Mouse (Mus musculus) forebrain, embryonic 15.5 days (tissue): ENCODE data around the gene Clock. TPM values are rescaled to one million over a fixed set of nuclear protein-coding genes. Genes with fewer than 3 reads are reported as not detected.

Source experiments
- ATAC-seq: fragments of 200-750 bp; cut with Nextera tagmentation; replicated peaks from 2 replicates; pipeline ENCODE4 v1.8.0; 2017; ENCODE audit warnings: mild to moderate bottlenecking, moderate TSS enrichment, moderate library complexity
- H3K27ac ChIP-seq: fragments of 300-500 bp; sonication (generic); replicated peaks from 2 replicates; pipeline ENCODE4 v1.5.1; 2015; ENCODE audit warnings: mild to moderate bottlenecking, inconsistent platforms
- H3K27me3 ChIP-seq: fragments of 300-500 bp; sonication (generic); 2 replicates; pipeline ENCODE4 v1.6.1; 2015; ENCODE audit warnings: inconsistent platforms
- H3K36me3 ChIP-seq: fragments of 300-500 bp; sonication (generic); 2 replicates; pipeline ENCODE4 v1.6.1; 2015; ENCODE audit warnings: mild to moderate bottlenecking, inconsistent platforms
- H3K4me1 ChIP-seq: fragments of 300-500 bp; sonication (generic); 2 replicates; pipeline ENCODE4 v1.6.1; 2015; ENCODE audit warnings: inconsistent platforms
- H3K4me2 ChIP-seq: fragments of 300-500 bp; sonication (generic); replicated peaks from 2 replicates; pipeline ENCODE4 v1.6.1; 2015; ENCODE audit warnings: mild to moderate bottlenecking, inconsistent platforms
- H3K4me3 ChIP-seq: fragments of 300-500 bp; sonication (generic); 2 replicates; pipeline ENCODE4 v1.5.1; 2015; ENCODE audit warnings: mild to moderate bottlenecking, inconsistent platforms
- H3K9ac ChIP-seq: fragments of 300-500 bp; sonication (generic); replicated peaks from 2 replicates; pipeline ENCODE4 v1.6.1; 2015; ENCODE audit warnings: mild to moderate bottlenecking, inconsistent platforms
- H3K9me3 ChIP-seq: fragments of 300-500 bp; sonication (generic); 2 replicates; pipeline ENCODE4 v1.6.1; 2016; ENCODE audit warnings: inconsistent platforms
- WGBS: fragments of 180-500 bp; shearing (Covaris S2); methylation state at CpG from one replicate; pipeline ENCODE4 v1.1.7; 2015; ENCODE audit warnings: mixed read lengths; 5-methylcytosine and 5-hydroxymethylcytosine counted together
- polyA plus RNA-seq: library from polyadenylated mRNA; unstranded; fragments of >200 nt; fragmentation: Nextera tagmentation; extraction: Ambion mirVana; gene quantifications from 2 replicates; pipeline ENCODE4 v1.2.1, GENCODE M21; 2015

Clock gene
- polyA plus RNA-seq, 1 experiment from 2014 or later = 14.1 TPM

- Histone ChIP-seq H3K36me3 (0 out of 2 replicates have a peak, but pooled peaks cover 6% of the 10 kb centered on the region), H3K4me2 (no peak overlapping the region), H3K4me1 (peaks cover 3% of the 10 kb centered on the region; the same call in 1 of the 2 replicates), H3K9me3 (no peaks in the 10 kb centered on the region), H3K27ac (no peak overlapping the region), H3K4me3 (no peak overlapping the region), H3K27me3 (no peaks in the 10 kb centered on the region), H3K9ac (no peak overlapping the region)
- ATAC-seq = no peak
These were observed 58.1 kb downstream of the Clock start for GRCm38 (mm10) chr5:76246539-76246938.

DNA sequence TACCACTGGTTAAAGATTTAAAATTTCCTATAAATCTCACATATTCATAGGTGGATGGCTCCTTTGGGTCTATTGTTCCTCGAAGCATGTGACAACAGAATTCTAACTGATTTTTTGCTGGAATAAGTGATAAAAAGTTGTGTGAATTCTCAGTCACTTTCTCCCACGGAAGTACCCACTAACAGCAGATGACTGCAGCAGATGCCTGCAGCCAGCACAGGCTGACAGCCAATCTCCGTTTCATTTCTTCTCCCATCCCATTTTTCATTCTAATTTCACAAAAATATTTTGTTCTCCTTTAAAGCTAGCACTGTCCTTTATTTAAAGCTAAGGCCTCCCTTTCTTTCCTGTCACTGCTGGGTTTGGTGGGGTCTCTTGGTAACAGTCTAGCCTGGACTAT is 59.2 kb downstream of the Clock start:
- H3K36me3 ChIP-seq = peaks cover 10% of the 10 kb centered on the region; the same call in 1 of the 2 replicates
- no peak overlapping the region for H3K27ac ChIP-seq
- H3K4me3 ChIP-seq = no peak overlapping the region
- no peaks in the 10 kb centered on the region for H3K27me3 ChIP-seq
- no peaks in the 10 kb centered on the region for H3K9me3 ChIP-seq
- ATAC-seq = no peak
- H3K4me2 ChIP-seq = no peak overlapping the region
- peaks cover 3% of the 10 kb centered on the region; the same call in 1 of the 2 replicates for H3K4me1 ChIP-seq
- no peak overlapping the region for H3K9ac ChIP-seq
- 85% methylated on average over 3 of the region's 3 CpGs for WGBS

GRCm38 (mm10) chr5:76244430-76244829 is 60.2 kb downstream of the Clock start:
- WGBS = 96% methylated on average over 10 of the region's 10 CpGs
- Histone ChIP-seq H3K9me3 (no peaks in the 10 kb centered on the region), H3K9ac (no peak overlapping the region), H3K4me2 (no peak overlapping the region), H3K27me3 (no peaks in the 10 kb centered on the region), H3K4me3 (no peak overlapping the region), H3K36me3 (peaks cover 15% of the 10 kb centered on the region; the same call in 1 of the 2 replicates), H3K4me1 (peaks cover 3% of the 10 kb centered on the region; the same call in 1 of the 2 replicates), H3K27ac (no peak overlapping the region)
- ATAC-seq = no peak

- no peak overlapping the region for H3K4me2 ChIP-seq
- peaks cover 18% of the 10 kb centered on the region; the same call in 1 of the 2 replicates for H3K36me3 ChIP-seq
- peaks cover 2% of the 10 kb centered on the region; the same call in 1 of the 2 replicates for H3K4me1 ChIP-seq
- H3K27ac ChIP-seq = no peak overlapping the region
- ATAC-seq = no peak
- no peaks in the 10 kb centered on the region for H3K9me3 ChIP-seq
- 95% methylated on average over 4 of the region's 4 CpGs for WGBS
- no peak overlapping the region for H3K4me3 ChIP-seq
- H3K27me3 ChIP-seq = no peaks in the 10 kb centered on the region
- H3K9ac ChIP-seq = no peak overlapping the region
These were observed 60.7 kb downstream of the Clock start for GRCm38 (mm10) chr5:76243929-76244328.

DNA sequence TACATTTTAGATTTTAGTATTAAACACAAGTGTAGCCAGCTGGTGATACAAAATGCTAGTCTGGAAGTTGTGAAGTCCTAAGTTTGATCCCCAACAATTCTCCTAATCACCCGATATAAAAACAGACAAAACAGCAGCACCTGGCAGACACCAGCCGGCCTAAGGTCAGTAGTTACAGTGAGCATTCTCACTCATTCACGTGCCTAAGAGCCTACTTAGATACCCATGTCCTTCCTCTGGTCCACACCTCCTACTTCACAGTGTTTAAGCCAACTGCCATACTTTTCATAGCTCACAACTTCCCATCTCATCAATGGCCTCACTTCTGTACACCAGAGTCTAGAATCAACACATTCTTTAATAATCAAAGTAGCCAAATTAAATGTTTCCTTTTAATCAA is 61.3 kb downstream of the Clock start:
- H3K4me2 ChIP-seq = no peak overlapping the region
- no peak overlapping the region for H3K9ac ChIP-seq
- no peak for ATAC-seq
- H3K27ac ChIP-seq = no peak overlapping the region
- no peaks in the 10 kb centered on the region for H3K27me3 ChIP-seq
- H3K4me3 ChIP-seq = no peak overlapping the region
- H3K9me3 ChIP-seq = no peaks in the 10 kb centered on the region
- no peaks in the 10 kb centered on the region for H3K4me1 ChIP-seq
- peaks cover 18% of the 10 kb centered on the region; the same call in 1 of the 2 replicates for H3K36me3 ChIP-seq
- WGBS = 84% methylated on average over 3 of the region's 3 CpGs

DNA sequence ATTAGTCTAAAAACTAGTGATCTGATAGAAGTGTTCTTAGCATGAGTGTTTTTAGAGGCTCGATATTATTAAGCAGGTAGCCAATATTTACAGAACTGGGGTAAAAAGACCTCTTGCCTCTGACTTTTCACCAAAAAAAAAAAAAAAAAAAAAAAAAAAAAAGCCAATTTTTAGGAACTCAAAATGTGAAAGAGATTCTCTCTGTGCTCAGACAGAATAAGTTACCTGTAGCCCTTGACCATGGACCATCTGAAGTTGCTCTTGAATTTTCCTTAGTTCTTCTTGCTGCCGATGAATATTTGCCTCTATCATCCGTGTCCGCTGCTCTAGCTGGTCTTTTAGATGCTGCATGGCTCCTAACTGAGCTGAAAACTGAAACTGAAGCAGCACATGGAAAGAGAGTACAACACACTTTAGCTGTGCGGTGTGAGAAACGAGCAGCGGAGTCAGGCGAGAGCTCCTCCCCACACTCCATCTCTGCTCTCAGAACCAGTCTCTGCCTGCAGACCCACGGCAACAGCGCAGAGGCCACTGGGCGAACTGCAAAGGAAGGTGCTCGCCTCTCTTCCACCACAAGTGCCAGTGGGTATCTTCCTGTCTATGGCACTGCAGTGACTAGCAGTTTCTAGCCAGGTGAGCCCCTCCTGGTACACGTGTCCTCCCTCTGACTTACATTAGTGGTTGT is 73.3 kb downstream of the Clock start:
- H3K4me3 ChIP-seq = no peak overlapping the region
- peaks cover 52% of the 10 kb centered on the region for H3K36me3 ChIP-seq
- no peaks in the 10 kb centered on the region for H3K27me3 ChIP-seq
- 91% methylated on average over 13 of the region's 13 CpGs for WGBS
- H3K4me1 ChIP-seq = no peaks in the 10 kb centered on the region
- H3K9me3 ChIP-seq = no peaks in the 10 kb centered on the region
- no peak overlapping the region for H3K4me2 ChIP-seq
- no peak overlapping the region for H3K9ac ChIP-seq
- no peak overlapping the region for H3K27ac ChIP-seq
- no peak for ATAC-seq

DNA sequence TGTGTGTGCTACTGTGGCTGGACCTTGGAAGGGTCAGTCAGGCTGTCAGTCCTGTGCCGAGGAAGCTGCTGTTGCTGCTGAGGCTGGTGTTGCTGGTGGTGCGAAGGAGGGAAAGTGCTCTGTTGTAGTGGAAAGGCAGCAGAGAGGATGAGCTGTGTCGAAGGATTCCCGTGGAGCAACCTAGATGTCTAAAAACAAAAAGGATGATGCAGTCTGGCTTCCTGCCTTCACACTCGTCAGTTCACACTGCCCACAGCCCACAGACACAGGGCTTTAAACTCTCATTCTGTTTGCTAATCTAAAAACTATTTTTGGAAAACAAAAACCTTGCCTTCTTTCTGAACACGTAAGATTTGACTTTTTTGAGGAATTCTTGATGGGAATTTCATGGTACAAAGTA is 87.9 kb downstream of the Clock start:
- Histone ChIP-seq H3K4me1 (no peaks in the 10 kb centered on the region), H3K27ac (no peak overlapping the region), H3K36me3 (peaks cover 21% of the 10 kb centered on the region; the same call in 1 of the 2 replicates), H3K9me3 (no peaks in the 10 kb centered on the region), H3K27me3 (no peaks in the 10 kb centered on the region), H3K4me2 (no peak overlapping the region), H3K9ac (no peak overlapping the region), H3K4me3 (no peak overlapping the region)
- ATAC-seq = no peak
- 84% methylated on average over 6 of the region's 6 CpGs for WGBS

- Histone ChIP-seq H3K4me2 (no peak overlapping the region), H3K27me3 (no peaks in the 10 kb centered on the region), H3K4me1 (no peaks in the 10 kb centered on the region), H3K9me3 (no peaks in the 10 kb centered on the region), H3K27ac (no peak overlapping the region), H3K36me3 (peaks cover 61% of the 10 kb centered on the region), H3K4me3 (no peak overlapping the region), H3K9ac (no peak overlapping the region)
- ATAC-seq = no peak
- 95% methylated on average over 5 of the region's 5 CpGs for WGBS
These were observed 96.5 kb downstream of the Clock start for GRCm38 (mm10) chr5:76208066-76208465.

DNA sequence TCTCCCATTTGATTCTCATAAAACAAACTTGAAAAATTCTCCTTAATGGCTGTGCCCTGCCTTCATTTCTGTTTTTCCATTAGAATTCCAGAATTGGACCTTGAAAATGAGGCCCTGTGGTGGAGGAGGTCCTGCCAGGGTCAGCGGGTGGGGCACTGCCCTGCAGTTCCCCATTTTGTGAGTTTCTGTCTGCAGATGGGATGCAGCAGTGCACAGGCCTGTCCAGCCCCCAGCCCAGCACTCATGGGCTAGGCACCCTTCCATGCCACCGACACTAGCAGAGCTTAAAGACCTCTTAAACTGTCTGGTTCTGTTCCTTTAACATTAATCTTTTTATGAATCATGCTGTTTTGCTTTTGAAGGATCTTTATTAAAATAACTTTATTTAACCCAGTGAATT is 98.7 kb downstream of the Clock start:
- H3K36me3 ChIP-seq = peaks cover 55% of the 10 kb centered on the region

DNA sequence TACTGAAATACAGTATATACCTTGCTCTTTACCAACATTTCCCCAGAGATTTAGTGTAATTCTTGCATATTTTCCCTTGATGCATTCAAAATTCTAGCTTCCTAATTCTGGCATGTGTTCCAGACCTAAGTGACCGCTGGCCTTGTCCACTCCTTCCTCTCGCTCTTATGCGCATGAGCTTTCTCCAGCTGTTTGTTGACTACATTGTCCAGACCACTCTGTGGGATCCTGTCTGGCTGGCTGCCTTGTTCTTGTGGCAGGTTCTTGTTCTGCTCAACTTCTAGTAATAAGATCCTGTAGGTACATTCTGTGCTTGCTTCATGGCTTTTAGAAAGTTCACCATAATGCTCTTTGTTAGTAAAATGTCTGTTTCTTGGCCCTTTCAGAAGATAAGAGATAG is 101.4 kb downstream of the Clock start:
- Histone ChIP-seq H3K36me3 (peaks cover 55% of the 10 kb centered on the region), H3K9me3 (no peaks in the 10 kb centered on the region), H3K4me1 (no peaks in the 10 kb centered on the region), H3K4me2 (no peak overlapping the region), H3K27me3 (no peaks in the 10 kb centered on the region), H3K27ac (no peak overlapping the region), H3K4me3 (no peak overlapping the region), H3K9ac (no peak overlapping the region)
- no peak for ATAC-seq
- 97% methylated on average over 3 of the region's 3 CpGs for WGBS

More for the DNA sequence above, 98.7 kb downstream of the Clock start:
- Histone ChIP-seq H3K9me3 (no peaks in the 10 kb centered on the region), H3K9ac (no peak overlapping the region), H3K27ac (no peak overlapping the region), H3K27me3 (no peaks in the 10 kb centered on the region), H3K4me2 (no peak overlapping the region), H3K4me3 (no peak overlapping the region), H3K4me1 (no peaks in the 10 kb centered on the region)
- 91% methylated on average over 2 of the region's 2 CpGs for WGBS
- no peak for ATAC-seq

- Histone ChIP-seq H3K27ac (no peak overlapping the region), H3K4me3 (no peak overlapping the region), H3K9me3 (no peaks in the 10 kb centered on the region), H3K27me3 (no peaks in the 10 kb centered on the region), H3K4me2 (no peak overlapping the region), H3K36me3 (peaks cover 27% of the 10 kb centered on the region), H3K4me1 (no peaks in the 10 kb centered on the region), H3K9ac (no peak overlapping the region)
- WGBS = 96% methylated on average over 13 of the region's 13 CpGs
- no peak for ATAC-seq
These were observed 105.2 kb downstream of the Clock start for GRCm38 (mm10) chr5:76199346-76199745.

DNA sequence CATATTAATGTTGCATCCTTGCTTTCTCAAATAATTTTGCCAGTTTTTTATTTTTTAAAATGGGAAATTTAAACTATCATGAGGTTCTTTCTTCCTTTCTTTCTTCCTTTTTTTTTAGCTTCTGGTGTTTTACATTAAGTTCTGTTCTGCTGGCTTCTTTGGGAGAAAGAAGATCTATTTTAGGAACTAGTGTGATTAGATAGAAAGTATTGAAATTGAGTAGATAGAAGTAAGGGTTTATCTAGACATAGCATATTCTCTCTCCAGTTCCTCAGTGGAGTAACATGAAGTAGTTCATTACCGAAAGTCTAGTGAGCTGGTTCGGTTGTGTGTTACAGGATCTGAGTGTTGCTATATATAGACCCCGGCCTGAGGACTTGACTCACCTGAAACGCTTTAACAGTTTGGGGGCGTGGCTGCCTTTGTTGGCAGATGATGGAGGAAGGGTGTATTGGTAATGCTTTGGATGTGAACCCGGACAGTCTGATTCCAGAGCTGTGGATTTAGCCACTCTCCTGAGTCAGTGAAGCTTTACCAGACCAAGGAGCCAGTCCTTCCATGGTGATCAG is 110.1 kb downstream of the Clock start:
- Histone ChIP-seq H3K27me3 (no peaks in the 10 kb centered on the region), H3K9me3 (no peaks in the 10 kb centered on the region), H3K4me3 (no peak overlapping the region), H3K36me3 (peaks cover 3% of the 10 kb centered on the region; the same call in 1 of the 2 replicates), H3K9ac (no peak overlapping the region), H3K27ac (no peak overlapping the region), H3K4me1 (0 out of 2 replicates have a peak, but pooled peaks cover under 1% of the 10 kb centered on the region), H3K4me2 (no peak overlapping the region)
- ATAC-seq = no peak
- 88% methylated on average over 6 of the region's 6 CpGs for WGBS
